Mouse (Mus musculus) left cerebral cortex, adult 18-20 months (tissue): ENCODE measurements at regions not wholly inside any gene's neighbourhood (a gene's known extent, or its start where the extent isn't known, plus 50 kb on each side); places are given as distances from the start of the nearest gene placed in this dataset.

Experiments used
- DNase-seq, 2 experiments: peaks; one replicate each; pipeline ENCODE4 v3.0.0; 2021 to 2022; ENCODE audit warnings: low spot score in 2 of 2, mixed read lengths in 1 of 2

GRCm38 (mm10) chr3:60916411-60916810 is 86.2 kb upstream of the P2ry1 start:
- no peak for DNase-seq

- DNase-seq, result no peak
Measured at GRCm38 (mm10) chr3:60917271-60917670, 85.3 kb upstream of the P2ry1 start.

GRCm38 (mm10) chr3:60926024-60926547 is 76.5 kb upstream of the P2ry1 start:
- no peak for DNase-seq

- DNase-seq, result no peak
Measured at GRCm38 (mm10) chr3:60928910-60929309, 73.7 kb upstream of the P2ry1 start.

- DNase-seq, result no peak
Measured at GRCm38 (mm10) chr3:60934492-60934891, 68.1 kb upstream of the P2ry1 start.

- DNase-seq, result no peak
Measured at GRCm38 (mm10) chr3:60941451-60941850, 61.1 kb upstream of the P2ry1 start.

- DNase-seq, result no peak
Measured at GRCm38 (mm10) chr3:60948897-60949296, 53.7 kb upstream of the P2ry1 start.
